Mouse (Mus musculus) heart, adult 10 weeks (tissue): Measurements from ENCODE around the gene Vmn1r53. TPM values are rescaled to one million over a fixed set of nuclear protein-coding genes. Genes with fewer than 3 reads are reported as not detected.

ENCODE experiments used
- polyA plus RNA-seq: library from polyadenylated mRNA; stranded (reverse); fragments of 350-450 nt; fragmentation: Illumina TruSeq; extraction: RNeasy Lipid Tissue Mini Kit (QIAGEN cat#74804); gene quantifications from one replicate; pipeline ENCODE4 v1.2.3, GENCODE M21; 2014; ENCODE audit warnings: low read depth, low replicate concordance

Gene Vmn1r53
- polyA plus RNA-seq = not detected

GRCm38 (mm10) chr6:90224338-90224737 is at the start of gene Vmn1r53:
Gene Vmn1r53 (minus strand): TSS chr6:90224438.

GRCm38 (mm10) chr6:90246000-90246399 is 21.8 kb upstream of the Vmn1r53 start, which contains the start of gene Vmn1r54:
Gene Vmn1r54 (plus strand): TSS chr6:90246300.

GRCm38 (mm10) chr6:90202493-90202892 is 21.7 kb downstream of the Vmn1r53 start, which contains the start of gene V1ra8:
Gene V1ra8 (plus strand): TSS chr6:90202793.

GRCm38 (mm10) chr6:90174508-90174907 is 49.7 kb downstream of the Vmn1r53 start, which contains the start of gene Vmn1r52:
Gene Vmn1r52 (plus strand): TSS chr6:90174808.

Other genes with a start within 250 kb of the Vmn1r53 start
- gene Vmn1r47, start 208.3 kb downstream of the Vmn1r53 start, polyA plus RNA-seq = not detected
- not detected for gene Vmn1r48, start 187.6 kb downstream of the Vmn1r53 start, polyA plus RNA-seq
- not detected for gene Vmn1r49, start 145.9 kb downstream of the Vmn1r53 start, polyA plus RNA-seq
- gene Vmn1r50, start 123.0 kb downstream of the Vmn1r53 start, polyA plus RNA-seq = not detected
- not detected for gene Vmn1r51, start 101.8 kb downstream of the Vmn1r53 start, polyA plus RNA-seq
- gene Vmn1r52, start 49.6 kb downstream of the Vmn1r53 start, polyA plus RNA-seq = not detected
- not detected for gene V1ra8, start 21.6 kb downstream of the Vmn1r53 start, polyA plus RNA-seq
- not detected for gene Vmn1r54, start 21.9 kb upstream of the Vmn1r53 start, polyA plus RNA-seq
- gene BC048671, start 76.8 kb upstream of the Vmn1r53 start, polyA plus RNA-seq = not detected
- not detected for gene Chst13, start 100.7 kb upstream of the Vmn1r53 start, polyA plus RNA-seq
- gene Uroc1, start 108.8 kb upstream of the Vmn1r53 start, polyA plus RNA-seq = not detected
- 11.0 TPM for gene Zxdc, start 145.1 kb upstream of the Vmn1r53 start, polyA plus RNA-seq
- 0.73 TPM for gene Cfap100, start 204.4 kb upstream of the Vmn1r53 start, polyA plus RNA-seq
- 53.3 TPM for gene Klf15, start 238.1 kb upstream of the Vmn1r53 start, polyA plus RNA-seq